Mouse (Mus musculus): ENCODE data around the gene Cabp4. TPM values are rescaled to one million over a fixed set of nuclear protein-coding genes. Genes with fewer than 3 reads are reported as not detected.

The Cabp4 gene
- polyA plus RNA-seq, 1 experiment: 0.10 TPM

DNA sequence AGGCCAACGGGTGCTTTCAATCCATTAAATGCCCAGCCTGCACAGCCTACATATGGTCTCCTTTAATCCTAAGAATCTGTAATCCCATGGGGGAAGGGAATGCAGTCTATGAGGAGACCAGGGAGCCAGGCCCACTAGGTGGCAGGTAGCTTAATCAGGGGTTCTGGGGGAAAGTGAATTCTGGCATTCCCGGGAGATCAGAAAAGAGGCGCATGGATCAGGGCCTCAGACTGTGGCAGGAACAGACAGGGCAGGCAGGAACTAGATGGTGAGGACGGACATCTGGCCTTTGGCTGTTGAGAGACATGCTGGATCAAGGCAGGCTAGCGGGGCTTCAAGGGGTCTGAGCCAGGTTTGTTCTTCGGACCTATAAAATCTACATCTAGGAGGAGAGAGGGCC is 42.4 kb downstream of the Cabp4 start:
- TF ChIP-seq MYOD1 (IDR thresholded peaks at IDR 0.05; ENCODE audit: control insufficient read depth in 1 of 3, insufficient read length in 2 of 3, low read depth in 2 of 3): no peak
- TF ChIP-seq SRF (IDR thresholded peaks at IDR 0.05; ENCODE audit: control insufficient read depth, insufficient read length, low read depth): no peak
- no peak for TF ChIP-seq USF1 (IDR thresholded peaks at IDR 0.05; ENCODE audit: low read depth)
- TF ChIP-seq MYOG (IDR thresholded peaks at IDR 0.05; ENCODE audit: control insufficient read depth in 1 of 3, insufficient read depth in 1 of 3, insufficient read length in 2 of 3, low read depth in 2 of 3): no peak
- no peak for TF ChIP-seq REST (IDR thresholded peaks at IDR 0.05; ENCODE audit: insufficient read depth, insufficient read length)
- TF ChIP-seq E2F4 (IDR thresholded peaks at IDR 0.05; ENCODE audit: insufficient read depth): no peak
- TF ChIP-seq TCF12 (IDR thresholded peaks at IDR 0.05; ENCODE audit: insufficient read depth, poor library complexity, severe bottlenecking): no peak
- TF ChIP-seq TCF3 (IDR thresholded peaks at IDR 0.05; ENCODE audit: insufficient read length, low read depth): no peak
- no peak for TF ChIP-seq POLR2AphosphoS2 (IDR thresholded peaks at IDR 0.05; ENCODE audit: insufficient read length, low read depth)
- no peak for TF ChIP-seq CEBPB (IDR thresholded peaks at IDR 0.05; ENCODE audit: insufficient read depth, poor library complexity, severe bottlenecking)
- Histone ChIP-seq H3K4me3 (no peak overlapping the region), H3K4me2 (ENCODE audit: low read depth) (no peak overlapping the region), H3K27me3 (ENCODE audit: control insufficient read depth, insufficient read depth, insufficient read length) (no peaks in the 10 kb centered on the region), H3ac (ENCODE audit: control insufficient read depth, insufficient read length) (no peak overlapping the region), H3K79me2 (ENCODE audit: control insufficient read depth, insufficient read depth) (peaks cover 15% of the 10 kb centered on the region), H3K36me3 (ENCODE audit: control insufficient read depth, insufficient read depth) (no peaks in the 10 kb centered on the region)

DNA sequence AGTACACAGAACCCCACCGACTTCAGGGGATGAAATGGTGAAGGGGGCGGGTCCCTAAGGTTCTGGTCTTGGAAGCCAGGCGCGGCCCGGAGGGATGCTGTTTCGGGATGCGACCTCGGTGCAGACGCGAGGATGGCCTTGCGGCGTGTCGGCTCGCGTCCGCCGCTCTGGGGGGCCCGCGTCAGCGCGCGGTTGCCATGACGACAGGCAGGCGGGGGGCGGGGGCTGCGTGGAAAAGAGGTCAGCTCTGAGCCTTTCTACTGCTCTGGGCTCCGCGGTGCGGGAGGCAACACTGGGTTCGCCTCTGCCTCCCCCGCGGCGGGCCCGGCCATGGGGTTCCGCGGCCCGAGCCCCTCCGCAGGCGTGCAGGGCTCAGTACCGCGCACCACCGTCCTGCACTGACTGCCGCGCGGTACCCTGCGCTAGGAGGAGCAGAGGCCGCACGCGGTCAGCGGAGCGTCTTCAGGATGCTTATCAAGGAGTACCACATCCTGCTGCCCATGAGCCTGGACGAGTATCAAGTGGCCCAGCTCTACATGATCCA is 43.0 kb downstream of the Cabp4 start:
- H3K79me2 ChIP-seq (ENCODE audit: control insufficient read depth, insufficient read depth): peaks cover 15% of the 10 kb centered on the region
- H3K4me3 ChIP-seq: peak overlapping the region; percentile 57
- H3K36me3 ChIP-seq (ENCODE audit: control insufficient read depth, insufficient read depth): no peaks in the 10 kb centered on the region
- peak overlapping the region; percentile 98 for H3K4me2 ChIP-seq (ENCODE audit: low read depth)
- H3K27me3 ChIP-seq (ENCODE audit: control insufficient read depth, insufficient read depth, insufficient read length): no peaks in the 10 kb centered on the region
- peak in 1 of 3 experiments; percentile 3 for TF ChIP-seq MYOD1 (IDR thresholded peaks at IDR 0.05; ENCODE audit: control insufficient read depth in 1 of 3, insufficient read length in 2 of 3, low read depth in 2 of 3)
- no peak for TF ChIP-seq TCF12 (IDR thresholded peaks at IDR 0.05; ENCODE audit: insufficient read depth, poor library complexity, severe bottlenecking)
- peak overlapping the region; percentile 59 for H3ac ChIP-seq (ENCODE audit: control insufficient read depth, insufficient read length)

DNA sequence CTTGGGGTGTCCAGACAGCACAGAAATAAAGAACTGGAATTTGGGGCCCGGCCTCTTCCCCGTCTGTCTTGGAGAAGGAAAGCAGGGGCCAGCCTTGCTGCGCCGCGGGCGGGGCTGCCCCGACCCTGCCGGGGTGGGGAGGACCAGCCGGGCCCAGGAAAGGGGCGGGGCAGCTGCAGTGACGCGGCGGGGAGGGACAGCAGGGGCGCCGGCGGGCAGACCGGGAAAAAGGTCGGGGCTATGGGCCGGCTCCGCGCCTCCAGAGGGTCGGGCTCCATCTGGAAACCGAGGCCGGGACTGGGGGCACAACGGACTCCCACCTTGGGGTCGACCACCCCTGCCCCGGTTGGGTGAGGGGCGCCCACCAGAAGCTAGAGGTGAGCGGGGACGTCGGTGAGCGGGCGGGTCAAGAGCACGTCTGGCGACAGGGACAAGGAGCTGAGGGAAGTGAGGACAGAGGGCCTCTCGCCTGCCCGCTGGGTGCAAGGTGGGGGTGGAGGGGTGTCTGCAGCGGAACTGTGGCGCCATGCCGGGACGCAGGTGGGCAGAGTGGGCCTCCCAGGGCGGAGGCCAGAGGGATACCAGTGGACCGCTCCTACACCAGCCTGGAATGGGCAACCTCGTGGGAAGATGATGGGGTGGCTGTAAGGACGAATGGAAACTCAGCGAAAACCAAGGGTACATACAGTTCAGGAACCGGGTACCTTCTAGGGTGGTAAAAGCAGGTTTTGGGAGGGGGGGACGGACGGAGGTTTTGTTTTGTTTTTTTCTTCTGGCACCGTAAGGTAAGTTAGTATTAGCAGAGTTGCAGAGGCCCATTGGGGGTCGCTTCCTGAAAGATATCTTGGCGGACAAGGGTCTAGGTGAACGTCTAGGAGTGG is 43.8 kb downstream of the Cabp4 start, which contains the start of gene Pitpnm1:
Gene Pitpnm1, plus strand, starts transcription at position 162 of the 881 bp plus-strand sequence.
- peak within 1 kb of the TSS; percentile 98 for H3K4me2 ChIP-seq (ENCODE audit: low read depth)
- H3K79me2 ChIP-seq (ENCODE audit: control insufficient read depth, insufficient read depth): peaks cover 15% of the 10 kb centered on the region
- peak within 1 kb of the TSS; percentile 57 for H3K4me3 ChIP-seq
- no peaks in the 10 kb centered on the region for H3K27me3 ChIP-seq (ENCODE audit: control insufficient read depth, insufficient read depth, insufficient read length)
- peak within 1 kb of the TSS; percentile 59 for H3ac ChIP-seq (ENCODE audit: control insufficient read depth, insufficient read length)
- TF ChIP-seq CEBPB (IDR thresholded peaks at IDR 0.05; ENCODE audit: insufficient read depth, poor library complexity, severe bottlenecking) (no peak), POLR2A (IDR thresholded peaks at IDR 0.05; ENCODE audit: insufficient read length, low read depth) (peak; percentile 69), MYOD1 (IDR thresholded peaks at IDR 0.05; ENCODE audit: control insufficient read depth in 1 of 3, insufficient read length in 2 of 3, low read depth in 2 of 3) (peak in 1 of 3 experiments; percentile 54), POLR2AphosphoS2 (IDR thresholded peaks at IDR 0.05; ENCODE audit: insufficient read length, low read depth) (peak; percentile 11), MYOG (IDR thresholded peaks at IDR 0.05; ENCODE audit: control insufficient read depth in 1 of 3, insufficient read depth in 1 of 3, insufficient read length in 2 of 3, low read depth in 2 of 3) (no peak), MAX (IDR thresholded peaks at IDR 0.05; ENCODE audit: low read depth) (no peak)
- H3K36me3 ChIP-seq (ENCODE audit: control insufficient read depth, insufficient read depth): no peaks in the 10 kb centered on the region

DNA sequence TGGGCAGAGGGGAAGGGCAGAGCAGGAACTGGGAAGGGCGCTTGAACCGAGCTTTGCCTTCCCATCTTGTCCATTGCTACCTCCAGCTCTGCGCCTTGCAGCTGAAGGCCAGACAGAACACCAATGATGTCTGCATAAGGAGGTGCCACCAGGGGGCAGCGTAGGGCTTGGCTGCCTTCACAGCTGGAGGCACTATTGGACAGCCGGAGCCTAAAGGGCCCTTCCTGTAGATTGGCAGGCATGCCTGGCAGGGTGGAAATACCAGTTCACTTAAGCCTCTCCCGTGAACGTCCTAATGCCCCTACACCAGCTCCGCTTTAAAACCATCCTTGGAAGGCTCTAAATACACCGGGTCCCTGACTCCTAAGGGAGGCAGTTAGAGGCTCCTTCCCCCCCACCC is 44.8 kb downstream of the Cabp4 start:
- no peak for TF ChIP-seq USF1 (IDR thresholded peaks at IDR 0.05; ENCODE audit: low read depth)
- TF ChIP-seq MAX (IDR thresholded peaks at IDR 0.05; ENCODE audit: low read depth): no peak
- no peak for TF ChIP-seq TCF12 (IDR thresholded peaks at IDR 0.05; ENCODE audit: insufficient read depth, poor library complexity, severe bottlenecking)
- no peak for TF ChIP-seq CEBPB (IDR thresholded peaks at IDR 0.05; ENCODE audit: insufficient read depth, poor library complexity, severe bottlenecking)
- peak; percentile 38 to 76 (median 50) for TF ChIP-seq MYOG (IDR thresholded peaks at IDR 0.05; ENCODE audit: control insufficient read depth in 1 of 3, insufficient read depth in 1 of 3, insufficient read length in 2 of 3, low read depth in 2 of 3)
- TF ChIP-seq MYOD1 (IDR thresholded peaks at IDR 0.05; ENCODE audit: control insufficient read depth in 1 of 3, insufficient read length in 2 of 3, low read depth in 2 of 3): peak; percentile 65 to 91 (median 74)
- TF ChIP-seq E2F4 (IDR thresholded peaks at IDR 0.05; ENCODE audit: insufficient read depth): no peak
- peak; percentile 19 for TF ChIP-seq TCF3 (IDR thresholded peaks at IDR 0.05; ENCODE audit: insufficient read length, low read depth)
- peak; percentile 45 for TF ChIP-seq POLR2A (IDR thresholded peaks at IDR 0.05; ENCODE audit: insufficient read length, low read depth)
- no peak for TF ChIP-seq REST (IDR thresholded peaks at IDR 0.05; ENCODE audit: insufficient read depth, insufficient read length)
- peak; percentile 13 for TF ChIP-seq SRF (IDR thresholded peaks at IDR 0.05; ENCODE audit: control insufficient read depth, insufficient read length, low read depth)
- TF ChIP-seq POLR2AphosphoS2 (IDR thresholded peaks at IDR 0.05; ENCODE audit: insufficient read length, low read depth): no peak
- H3K4me2 ChIP-seq (ENCODE audit: low read depth): peak overlapping the region; percentile 98
- peak overlapping the region; percentile 57 for H3K4me3 ChIP-seq
- no peaks in the 10 kb centered on the region for H3K36me3 ChIP-seq (ENCODE audit: control insufficient read depth, insufficient read depth)
- H3K79me2 ChIP-seq (ENCODE audit: control insufficient read depth, insufficient read depth): peaks cover 15% of the 10 kb centered on the region
- H3K27me3 ChIP-seq (ENCODE audit: control insufficient read depth, insufficient read depth, insufficient read length): no peaks in the 10 kb centered on the region
- no peak overlapping the region for H3ac ChIP-seq (ENCODE audit: control insufficient read depth, insufficient read length)
